Mouse (Mus musculus): ENCODE data around the gene Osbpl9.

DNA sequence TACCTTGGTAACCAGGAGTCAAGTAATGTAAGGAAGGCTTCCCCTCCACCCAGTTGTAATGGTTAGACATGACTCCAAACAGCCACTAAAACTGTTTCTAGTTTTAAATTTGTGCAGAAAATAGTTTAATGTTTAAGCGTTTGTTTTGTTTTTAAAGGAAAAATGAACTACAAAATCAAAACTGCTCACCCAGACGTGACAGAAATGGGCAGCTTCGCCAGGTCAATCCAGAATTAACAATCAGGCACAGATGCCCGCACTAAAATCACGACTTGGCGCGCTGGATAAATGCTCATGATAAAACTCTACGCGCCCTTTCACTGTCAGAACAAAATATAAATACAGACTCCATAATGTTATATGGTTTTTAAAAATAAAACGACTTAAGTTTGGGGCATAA, 92.4 kb downstream of the Osbpl9 start:
- TF ChIP-seq POLR2A (IDR thresholded peaks at IDR 0.05; ENCODE audit: insufficient read depth, low read depth, low read length) (no peak), CTCF (IDR thresholded peaks at IDR 0.05) (no peak)
